Comparison of ENCODE assay signal across 10 mouse cellular contexts in genomic region chr14:107033807-107034206, GRCm38 (mm10).
"Had no signal": no experiment of that assay in that cellular context is flagged by ENCODE, and none has a peak within 500 bp of the region (broad histone marks: within the 10 kb centered on the region; RNA-seq: fewer than 3 reads in every experiment).

No protein-coding gene starts in this region.

- H3K4me3 ChIP-seq: limb, embryonic 13.5 days; liver, embryonic 13.5 days; lung, embryonic 15.5 days; midbrain, embryonic 13.5 days had no signal

- H3K4me1 ChIP-seq: limb, embryonic 13.5 days; liver, embryonic 13.5 days; lung, embryonic 15.5 days; midbrain, embryonic 13.5 days had no signal

- H3K4me2 ChIP-seq: limb, embryonic 13.5 days; liver, embryonic 13.5 days; lung, embryonic 15.5 days; midbrain, embryonic 13.5 days had no signal

- ATAC-seq: hindbrain, postnatal 0 days; liver, postnatal 0 days; midbrain, embryonic 13.5 days had no signal

- H3K27me3 ChIP-seq: limb, embryonic 13.5 days; liver, embryonic 13.5 days; lung, embryonic 15.5 days; midbrain, embryonic 13.5 days had no signal

- H3K9me3 ChIP-seq: limb, embryonic 13.5 days; liver, embryonic 13.5 days; lung, embryonic 15.5 days; midbrain, embryonic 13.5 days had no signal

- H3K27ac ChIP-seq: hindbrain, postnatal 0 days; limb, embryonic 13.5 days; liver, embryonic 13.5 days; lung, embryonic 15.5 days; midbrain, embryonic 13.5 days had no signal

- DNase-seq: layer of hippocampus, adult 9-11 months; layer of hippocampus, postnatal 36 days; liver, embryonic 13.5 days; liver, postnatal 0 days; right cerebral cortex, postnatal 25 days; thymus, postnatal 14 days had no signal

- H3K36me3 ChIP-seq: limb, embryonic 13.5 days; liver, embryonic 13.5 days; lung, embryonic 15.5 days; midbrain, embryonic 13.5 days had no signal

- H3K9ac ChIP-seq: limb, embryonic 13.5 days; liver, embryonic 13.5 days; liver, postnatal 0 days; lung, embryonic 15.5 days; midbrain, embryonic 13.5 days had no signal
